Mouse (Mus musculus): Measurements from ENCODE around the gene Pip5k1a.

- TF ChIP-seq CTCF (IDR thresholded peaks at IDR 0.05; ENCODE audit: low read depth) (no peak), EP300 (IDR thresholded peaks at IDR 0.05; ENCODE audit: low read depth) (no peak)
Observed at GRCm38 (mm10) chr3:95135433-95136052, 28.8 kb upstream of the Pip5k1a start.

Data from liver, embryonic 14.5 days (tissue).